Mouse (Mus musculus): Measurements from ENCODE around the gene Egfl7.

- TF ChIP-seq MAX (IDR thresholded peaks at IDR 0.05) (no peak), CTCF (IDR thresholded peaks at IDR 0.05; ENCODE audit: control insufficient read depth, insufficient read depth, insufficient read length) (no peak), MYOG (IDR thresholded peaks at IDR 0.05; ENCODE audit: control insufficient read depth, extremely low read depth, insufficient read length) (no peak), USF1 (IDR thresholded peaks at IDR 0.05; ENCODE audit: low read depth) (no peak), MYOD1 (IDR thresholded peaks at IDR 0.05; ENCODE audit: control insufficient read depth, insufficient read length, low read depth) (no peak)
Measured at GRCm38 (mm10) chr2:26626081-26626480, 46.3 kb downstream of the Egfl7 start.

Data from C2C12 (cell line).